Mouse (Mus musculus) thymus, adult 2 months (tissue): Measurements from ENCODE around the gene Rsu1. TPM values are rescaled to one million over a fixed set of nuclear protein-coding genes. Genes with fewer than 3 reads are reported as not detected.

Source experiments
- DNase-seq: peaks from one replicate; pipeline ENCODE4 v3.0.0; 2021
- H3K27ac ChIP-seq: fragments of 200-500 bp; 2 replicates; pipeline ENCODE4 v1.5.1; 2012; ENCODE audit warnings: low read length, control low read depth; ENCODE audit not compliant: control insufficient read depth, insufficient read depth
- H3K27me3 ChIP-seq: fragments of 200-500 bp; 2 replicates; pipeline ENCODE4 v1.6.1; 2012; ENCODE audit warnings: mild to moderate bottlenecking, low read length, moderate library complexity, mixed read lengths; ENCODE audit not compliant: control insufficient read depth, insufficient read depth
- H3K36me3 ChIP-seq: fragments of 200-500 bp; 2 replicates; pipeline ENCODE4 v1.6.1; 2012; ENCODE audit warnings: mild to moderate bottlenecking, low read length, moderate library complexity; ENCODE audit not compliant: control insufficient read depth, insufficient read depth
- H3K4me1 ChIP-seq: fragments of 200-500 bp; replicated peaks from 2 replicates; pipeline ENCODE4 v1.6.1; 2012; ENCODE audit warnings: low read length; ENCODE audit not compliant: control insufficient read depth, insufficient read depth
- H3K4me3 ChIP-seq: fragments of 200-500 bp; 2 replicates; pipeline ENCODE4 v1.5.1; 2012; ENCODE audit warnings: mild to moderate bottlenecking, low read length, control low read depth, moderate library complexity; ENCODE audit not compliant: control insufficient read depth, insufficient read depth
- CTCF ChIP-seq: fragments of 200-500 bp; IDR thresholded peaks from 2 replicates; pipeline ENCODE4 v1.5.1; 2012; ENCODE audit warnings: mild to moderate bottlenecking, control low read depth, low read length, moderate library complexity, borderline replicate concordance; ENCODE audit not compliant: control insufficient read depth, poor library complexity, insufficient read depth; ENCODE audit errors: extremely low read depth
- POLR2A ChIP-seq: fragments of 200-500 bp; IDR thresholded peaks from 2 replicates; pipeline ENCODE4 v1.6.1; 2012; ENCODE audit warnings: mild to moderate bottlenecking, low read length, control low read depth, moderate library complexity; ENCODE audit not compliant: control insufficient read depth, poor library complexity, insufficient read depth; ENCODE audit errors: extremely low read depth
- WGBS: fragments of 180-500 bp; shearing (Covaris S2); methylation state at CpG from one replicate; pipeline ENCODE4 v1.1.7; 2018; 5-methylcytosine and 5-hydroxymethylcytosine counted together
- polyA plus RNA-seq: library from polyadenylated mRNA; depleted of rRNA; stranded (reverse); fragments of >200 nt; gene quantifications from 2 replicates; pipeline ENCODE4 v1.2.3, GENCODE M21; 2012; rRNA removed

Gene Rsu1
- 38.1 and 43.0 TPM in 2 replicates for polyA plus RNA-seq

- H3K27me3 ChIP-seq, result no peaks in the 10 kb centered on the region
- under 1% methylated on average over 37 of the region's 37 CpGs for WGBS
- peak within 1 kb of the TSS; percentile 79 for H3K4me3 ChIP-seq
- H3K36me3 ChIP-seq, result no peaks in the 10 kb centered on the region
- peak; percentile 92 for DNase-seq
- H3K27ac ChIP-seq, result peak within 1 kb of the TSS; percentile 23; the same call in 1 of the 2 replicates
- 0 out of 2 replicates have a peak, but pooled peaks have one; percentile 19 for TF ChIP-seq CTCF
- TF ChIP-seq POLR2A, result peak; percentile 44; the same call in 1 of the 2 replicates
- H3K4me1 ChIP-seq, result peaks cover 8% of the 10 kb centered on the region
Measured at GRCm38 (mm10) chr2:13271165-13271957, at the start of gene Rsu1. Gene Rsu1, minus strand, starts transcription at chr2:13271415.

- H3K27me3 ChIP-seq, result no peaks in the 10 kb centered on the region
- no peak overlapping the region for H3K27ac ChIP-seq
- no peak for DNase-seq
- H3K4me3 ChIP-seq, result no peak overlapping the region
- 89% methylated on average over 3 of the region's 3 CpGs for WGBS
- no peaks in the 10 kb centered on the region for H3K36me3 ChIP-seq
- no peak for TF ChIP-seq CTCF
- no peak for TF ChIP-seq POLR2A
- no peaks in the 10 kb centered on the region for H3K4me1 ChIP-seq
Measured at GRCm38 (mm10) chr2:13303376-13303775, 32.2 kb upstream of the Rsu1 start.

GRCm38 (mm10) chr2:13299031-13299430, 27.8 kb upstream of the Rsu1 start:
- WGBS, result 32% methylated on average over 3 of the region's 3 CpGs
- Histone ChIP-seq H3K4me3 (no peak overlapping the region), H3K27ac (no peak overlapping the region), H3K36me3 (no peaks in the 10 kb centered on the region), H3K4me1 (no peaks in the 10 kb centered on the region), H3K27me3 (no peaks in the 10 kb centered on the region)
- TF ChIP-seq CTCF, result no peak
- no peak for TF ChIP-seq POLR2A
- DNase-seq, result peak; percentile 16

- 7% methylated on average over 5 of the region's 5 CpGs for WGBS
- no peaks in the 10 kb centered on the region for H3K36me3 ChIP-seq
- no peak for TF ChIP-seq POLR2A
- no peak for TF ChIP-seq CTCF
- H3K4me1 ChIP-seq, result no peaks in the 10 kb centered on the region
- no peak overlapping the region for H3K4me3 ChIP-seq
- peak; percentile 19 for DNase-seq
- no peak overlapping the region for H3K27ac ChIP-seq
- H3K27me3 ChIP-seq, result no peaks in the 10 kb centered on the region
Measured at GRCm38 (mm10) chr2:13297733-13298132, 26.5 kb upstream of the Rsu1 start.

- Histone ChIP-seq H3K27me3 (no peaks in the 10 kb centered on the region), H3K4me1 (no peaks in the 10 kb centered on the region), H3K36me3 (no peaks in the 10 kb centered on the region), H3K4me3 (no peak overlapping the region), H3K27ac (no peak overlapping the region)
- 2% methylated on average over 1 of the region's 1 CpGs for WGBS
- DNase-seq, result no peak
- TF ChIP-seq POLR2A, result no peak
- no peak for TF ChIP-seq CTCF
Measured at GRCm38 (mm10) chr2:13290661-13291060, 19.4 kb upstream of the Rsu1 start.

- Histone ChIP-seq H3K27me3 (no peaks in the 10 kb centered on the region), H3K36me3 (no peaks in the 10 kb centered on the region), H3K4me3 (no peak overlapping the region), H3K4me1 (no peaks in the 10 kb centered on the region), H3K27ac (no peak overlapping the region)
- TF ChIP-seq CTCF (no peak), POLR2A (no peak)
- 86% methylated on average over 3 of the region's 3 CpGs for WGBS
- no peak for DNase-seq
Measured at GRCm38 (mm10) chr2:13290070-13290469, 18.9 kb upstream of the Rsu1 start.
